Mouse (Mus musculus) thymus, adult 2 months (tissue): ENCODE measurements at regions not wholly inside any gene's neighbourhood (a gene's known extent, or its start where the extent isn't known, plus 50 kb on each side); places are given as distances from the start of the nearest gene placed in this dataset.

Experiments used
- CTCF ChIP-seq: fragments of 200-500 bp; IDR thresholded peaks from 2 replicates; pipeline ENCODE4 v1.5.1; 2012; ENCODE audit warnings: mild to moderate bottlenecking, control low read depth, low read length, moderate library complexity, borderline replicate concordance; ENCODE audit not compliant: control insufficient read depth, poor library complexity, insufficient read depth; ENCODE audit errors: extremely low read depth
- POLR2A ChIP-seq: fragments of 200-500 bp; IDR thresholded peaks from 2 replicates; pipeline ENCODE4 v1.6.1; 2012; ENCODE audit warnings: mild to moderate bottlenecking, low read length, control low read depth, moderate library complexity; ENCODE audit not compliant: control insufficient read depth, poor library complexity, insufficient read depth; ENCODE audit errors: extremely low read depth

- TF ChIP-seq CTCF (no peak), POLR2A (no peak)
Measured at GRCm38 (mm10) chr10:23492971-23493370, 142.4 kb upstream of the Eya4 start.
